Mouse (Mus musculus) midbrain, embryonic 14.5 days (tissue): Measurements from ENCODE around the gene Atp5d. TPM values are rescaled to one million over a fixed set of nuclear protein-coding genes. Genes with fewer than 3 reads are reported as not detected.
A peak's percentile ranks its signal among the peaks of the same experiment; 100 is the strongest.

Source experiments
- ATAC-seq: fragments of 200-750 bp; cut with Nextera tagmentation; 2 replicates; pipeline ENCODE4 v1.8.0; 2017; ENCODE audit warnings: moderate number of reproducible peaks, moderate library complexity; ENCODE audit not compliant: low FRiP score, low TSS enrichment
- DNase-seq: peaks from one replicate; pipeline ENCODE4 v3.0.0-alpha.2; 2015
- H3K27ac ChIP-seq: fragments of 300-500 bp; sonication (generic); replicated peaks from 2 replicates; pipeline ENCODE4 v1.5.1; 2014; ENCODE audit warnings: mild to moderate bottlenecking, low read depth, low read length, moderate library complexity
- H3K27me3 ChIP-seq: fragments of 300-500 bp; sonication (generic); 2 replicates; pipeline ENCODE4 v1.6.1; 2014; ENCODE audit warnings: low read length, control low read depth, mixed read lengths; ENCODE audit not compliant: control insufficient read depth, insufficient read depth
- H3K36me3 ChIP-seq: fragments of 300-500 bp; sonication (generic); 2 replicates; pipeline ENCODE4 v1.6.1; 2014; ENCODE audit warnings: low read length, control low read depth; ENCODE audit not compliant: control insufficient read depth, insufficient read depth
- H3K4me1 ChIP-seq: fragments of 300-500 bp; sonication (generic); 2 replicates; pipeline ENCODE4 v1.6.1; 2014; ENCODE audit warnings: mild to moderate bottlenecking, antibody characterized with exemption, low read length, control low read depth; ENCODE audit not compliant: control insufficient read depth, insufficient read depth
- H3K4me2 ChIP-seq: fragments of 300-500 bp; sonication (generic); 2 replicates; pipeline ENCODE4 v1.6.1; 2014; ENCODE audit warnings: mild to moderate bottlenecking, low read length, moderate library complexity
- H3K4me3 ChIP-seq: fragments of 300-500 bp; sonication (generic); replicated peaks from 2 replicates; pipeline ENCODE4 v1.5.1; 2014; ENCODE audit warnings: low read depth, low read length
- H3K9ac ChIP-seq: fragments of 300-500 bp; sonication (generic); replicated peaks from 2 replicates; pipeline ENCODE4 v1.6.1; 2014; ENCODE audit warnings: mild to moderate bottlenecking, low read length, moderate library complexity
- H3K9me3 ChIP-seq: fragments of 300-500 bp; sonication (generic); 2 replicates; pipeline ENCODE4 v1.6.1; 2016; ENCODE audit warnings: low read length, control low read depth, mixed read lengths; ENCODE audit not compliant: control insufficient read depth
- WGBS: fragments of 180-500 bp; shearing (Covaris S2); extraction: QIAGEN DNeasy Blood & Tissue Kit; methylation state at CpG from one replicate; pipeline ENCODE4 v1.1.7; 2014; 5-methylcytosine and 5-hydroxymethylcytosine counted together
- polyA plus RNA-seq: library from polyadenylated mRNA; unstranded; fragments of >200 nt; fragmentation: Nextera tagmentation; extraction: Ambion mirVana; gene quantifications from 2 replicates; pipeline ENCODE4 v1.2.1, GENCODE M21; 2014

The Atp5d gene
- polyA plus RNA-seq, 1 experiment from 2014 or later = 407 TPM

DNA sequence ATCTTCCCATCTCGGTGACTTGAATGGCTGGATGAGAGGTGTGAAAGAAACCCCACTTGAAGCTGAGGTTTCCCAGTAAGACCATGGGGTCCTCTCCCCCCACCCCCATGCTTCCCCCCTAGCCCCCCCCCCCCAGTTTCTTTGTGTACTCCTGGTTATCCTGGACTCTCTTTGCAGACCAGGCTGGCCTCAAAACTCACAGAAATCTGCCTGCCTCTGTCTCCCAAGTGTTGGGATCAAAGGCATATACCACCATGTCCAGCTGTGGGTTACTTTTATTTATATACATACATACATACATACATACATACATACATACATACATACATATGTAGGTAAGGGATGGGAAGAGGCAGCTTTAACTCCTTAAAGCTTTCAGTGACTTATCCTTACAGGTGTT lies 30.6 kb downstream of the Atp5d start:
- Histone ChIP-seq H3K4me3 (peak overlapping the region; percentile 97), H3K9me3 (no peaks in the 10 kb centered on the region), H3K27ac (no peak overlapping the region), H3K4me1 (peaks cover 29% of the 10 kb centered on the region), H3K27me3 (no peaks in the 10 kb centered on the region), H3K4me2 (peak overlapping the region; percentile 95), H3K36me3 (peaks cover 32% of the 10 kb centered on the region), H3K9ac (peak overlapping the region; percentile 99; the same call in 1 of the 2 replicates)
- ATAC-seq (no peak), DNase-seq (no peak)
- 55% methylated on average over 1 of the region's 1 CpGs for WGBS

GRCm38 (mm10) chr10:80169651-80170050 lies 31.2 kb downstream of the Atp5d start:
- no peak for ATAC-seq
- 0 out of 2 replicates have a peak overlapping the region, but pooled peaks have one; percentile 3 for H3K27ac ChIP-seq
- DNase-seq = no peak
- no peak overlapping the region for H3K9ac ChIP-seq
- no peak overlapping the region for H3K4me2 ChIP-seq
- H3K36me3 ChIP-seq = peaks cover 32% of the 10 kb centered on the region
- 94% methylated on average over 7 of the region's 7 CpGs for WGBS
- H3K4me3 ChIP-seq = no peak overlapping the region
- H3K27me3 ChIP-seq = no peaks in the 10 kb centered on the region
- peaks cover 24% of the 10 kb centered on the region for H3K4me1 ChIP-seq
- H3K9me3 ChIP-seq = no peaks in the 10 kb centered on the region

GRCm38 (mm10) chr10:80170052-80170451 lies 31.6 kb downstream of the Atp5d start:
- no peaks in the 10 kb centered on the region for H3K9me3 ChIP-seq
- WGBS = 96% methylated on average over 16 of the region's 16 CpGs
- ATAC-seq (no peak), DNase-seq (no peak)
- H3K27me3 ChIP-seq = no peaks in the 10 kb centered on the region
- no peak overlapping the region for H3K9ac ChIP-seq
- H3K27ac ChIP-seq = 0 out of 2 replicates have a peak overlapping the region, but pooled peaks have one; percentile 3
- H3K4me1 ChIP-seq = peaks cover 24% of the 10 kb centered on the region
- H3K4me3 ChIP-seq = no peak overlapping the region
- H3K36me3 ChIP-seq = peaks cover 32% of the 10 kb centered on the region
- H3K4me2 ChIP-seq = no peak overlapping the region

DNA sequence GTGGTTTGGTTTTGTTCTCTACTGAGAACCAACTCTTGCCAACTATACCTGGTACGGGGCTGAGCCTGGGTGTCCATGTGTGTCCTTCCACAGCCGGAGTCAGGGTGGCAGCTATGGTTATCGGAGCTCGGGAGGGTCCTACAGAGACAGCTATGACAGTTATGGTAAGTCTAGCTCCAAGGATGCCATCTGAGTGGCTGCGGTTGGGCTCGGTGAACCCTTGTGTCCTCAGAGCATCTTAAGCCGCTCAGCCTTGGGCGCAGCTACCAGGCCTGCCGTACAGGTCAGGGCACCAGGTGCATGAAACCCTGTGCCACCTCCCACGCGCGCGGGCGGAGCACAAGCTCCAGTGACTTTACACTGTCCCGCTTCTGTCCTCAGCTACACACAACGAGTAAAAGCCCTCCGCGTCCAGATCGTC lies 32.2 kb downstream of the Atp5d start:
- Histone ChIP-seq H3K4me1 (peaks cover 20% of the 10 kb centered on the region), H3K4me2 (no peak overlapping the region), H3K9ac (no peak overlapping the region), H3K4me3 (no peak overlapping the region), H3K27ac (no peak overlapping the region), H3K27me3 (no peaks in the 10 kb centered on the region), H3K36me3 (peaks cover 32% of the 10 kb centered on the region), H3K9me3 (no peaks in the 10 kb centered on the region)
- no peak for DNase-seq
- no peak for ATAC-seq
- 95% methylated on average over 19 of the region's 19 CpGs for WGBS

GRCm38 (mm10) chr10:80171252-80171651 lies 32.8 kb downstream of the Atp5d start:
- WGBS = 92% methylated on average over 15 of the region's 15 CpGs
- H3K4me2 ChIP-seq = 0 out of 2 replicates have a peak overlapping the region, but pooled peaks have one; percentile 10
- DNase-seq (no peak), ATAC-seq (no peak)
- peaks cover 32% of the 10 kb centered on the region for H3K36me3 ChIP-seq
- H3K27ac ChIP-seq = peak overlapping the region; percentile 49; the same call in 1 of the 2 replicates
- H3K27me3 ChIP-seq = no peaks in the 10 kb centered on the region
- H3K4me1 ChIP-seq = peaks cover 14% of the 10 kb centered on the region
- H3K9me3 ChIP-seq = no peaks in the 10 kb centered on the region
- 0 out of 2 replicates have a peak overlapping the region, but pooled peaks have one; percentile 5 for H3K4me3 ChIP-seq
- H3K9ac ChIP-seq = no peak overlapping the region

DNA sequence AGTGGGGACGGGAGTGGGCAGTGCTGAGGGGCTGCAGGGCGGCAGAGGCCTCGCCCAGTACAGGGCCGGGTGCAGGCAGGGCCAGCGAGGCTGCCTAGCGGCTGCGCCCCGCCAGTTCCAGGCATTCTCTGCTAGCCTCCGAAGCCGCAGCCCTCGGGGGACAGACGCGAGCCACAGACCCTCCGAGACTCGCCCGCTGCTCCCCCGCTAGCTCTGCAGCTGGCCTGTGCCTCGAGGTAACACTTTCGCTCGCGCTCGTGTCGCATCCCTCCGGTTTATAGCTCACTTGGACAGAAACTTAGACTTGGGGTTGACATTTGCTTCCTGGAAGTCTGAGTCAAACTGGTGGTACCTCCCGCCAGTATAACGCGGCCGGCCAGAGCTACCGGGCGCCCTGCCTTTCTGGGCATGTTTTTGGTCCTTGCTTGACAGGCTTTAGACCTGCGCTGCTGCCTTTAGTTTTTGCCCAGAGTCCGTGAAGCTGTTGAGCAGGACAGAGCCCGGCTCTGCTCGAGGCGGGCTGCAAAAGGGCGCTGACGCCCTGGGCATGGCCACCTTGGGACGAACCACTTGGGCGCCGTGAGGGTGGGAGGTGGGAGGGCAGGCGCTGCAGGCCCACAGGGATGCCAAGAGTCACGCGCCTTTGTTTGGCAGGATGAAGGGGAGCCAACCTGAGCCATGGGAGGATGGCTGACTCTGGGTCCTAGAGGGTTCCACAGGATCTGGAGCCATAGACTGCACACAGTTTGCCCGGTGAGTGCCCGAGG lies 33.5 kb downstream of the Atp5d start:
- H3K4me3 ChIP-seq = peak overlapping the region; percentile 43; the same call in 1 of the 2 replicates
- no peaks in the 10 kb centered on the region for H3K9me3 ChIP-seq
- DNase-seq (no peak), ATAC-seq (no peak)
- H3K9ac ChIP-seq = peak overlapping the region; percentile 57; the same call in 1 of the 2 replicates
- H3K27me3 ChIP-seq = no peaks in the 10 kb centered on the region
- peak overlapping the region; percentile 82 for H3K27ac ChIP-seq
- peak overlapping the region; percentile 67 for H3K4me2 ChIP-seq
- H3K4me1 ChIP-seq = peaks cover 14% of the 10 kb centered on the region
- 79% methylated on average over 45 of the region's 45 CpGs for WGBS
- H3K36me3 ChIP-seq = peaks cover 32% of the 10 kb centered on the region

DNA sequence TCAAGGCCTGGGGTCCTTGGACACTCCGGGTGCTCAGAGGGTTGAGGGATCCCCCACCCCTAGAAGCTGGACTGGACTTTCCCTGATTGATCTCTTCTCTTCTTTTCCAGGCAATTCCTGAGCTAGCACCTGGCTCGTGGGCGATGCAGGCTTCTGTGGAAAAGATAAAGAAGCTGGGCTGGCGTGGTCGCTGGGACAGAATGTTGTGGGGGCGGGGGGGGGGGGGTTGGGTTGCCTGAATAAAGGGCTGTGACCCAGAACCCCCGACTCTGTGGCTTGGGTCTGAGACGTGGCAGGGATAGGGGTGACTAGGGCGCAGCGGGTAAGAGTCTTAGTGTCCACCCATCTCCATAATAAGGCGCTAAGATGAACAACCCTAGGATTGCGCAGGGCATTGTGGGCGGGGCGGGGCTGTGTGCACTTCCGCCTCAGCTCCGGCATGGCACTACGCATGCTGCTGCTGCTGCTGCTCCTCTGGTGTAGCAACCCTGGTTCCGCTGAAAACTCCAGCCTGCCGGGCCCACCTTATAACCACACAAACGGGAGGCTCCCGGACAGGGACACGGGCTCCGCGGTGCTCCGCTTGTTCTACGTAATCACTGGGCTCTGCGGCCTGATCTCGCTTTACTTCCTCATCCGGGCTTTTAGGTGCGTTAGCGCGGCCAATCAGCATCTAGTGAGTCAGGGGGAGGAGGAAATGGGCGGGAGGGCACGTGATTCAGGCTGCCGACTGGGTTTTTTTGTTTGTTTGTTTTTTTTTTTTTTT lies 34.3 kb downstream of the Atp5d start, which contains the start of gene 1600002K03Rik:
TSS of gene 1600002K03Rik (plus strand) at position 418 of the 766 bp plus-strand sequence.
- Histone ChIP-seq H3K9me3 (no peaks in the 10 kb centered on the region), H3K9ac (peak within 1 kb of the TSS; percentile 57), H3K27me3 (no peaks in the 10 kb centered on the region), H3K36me3 (peaks cover 32% of the 10 kb centered on the region), H3K4me2 (peak within 1 kb of the TSS; percentile 67), H3K4me3 (peak within 1 kb of the TSS; percentile 43), H3K27ac (peak within 1 kb of the TSS; percentile 82), H3K4me1 (peaks cover 17% of the 10 kb centered on the region)
- DNase-seq (peak; percentile 94), ATAC-seq (peak; percentile 74; the same call in 1 of the 2 replicates)
- WGBS = 11% methylated on average over 35 of the region's 35 CpGs

DNA sequence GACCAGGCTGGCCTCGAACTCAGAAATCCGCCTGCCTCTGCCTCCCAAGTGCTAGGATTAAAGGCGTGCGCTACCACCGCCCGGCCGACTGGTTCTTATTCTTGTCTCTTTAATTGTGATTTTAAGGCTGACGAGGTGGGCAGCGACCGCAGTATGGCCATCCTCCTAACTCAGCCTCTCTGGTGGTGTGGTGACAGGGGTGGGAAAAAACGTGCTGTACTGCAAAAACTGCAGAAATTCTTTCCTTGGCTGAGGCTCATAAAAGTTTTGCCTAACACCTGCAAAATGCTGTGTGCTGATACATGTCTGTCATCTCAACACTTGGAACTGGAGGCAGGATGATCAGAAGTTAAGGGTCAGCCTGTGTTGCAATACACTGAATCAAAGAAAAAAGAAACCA lies 34.9 kb downstream of the Atp5d start:
- H3K36me3 ChIP-seq = peaks cover 32% of the 10 kb centered on the region
- H3K9ac ChIP-seq = peak overlapping the region; percentile 40; the same call in 1 of the 2 replicates
- H3K9me3 ChIP-seq = no peaks in the 10 kb centered on the region
- ATAC-seq = no peak
- WGBS = 16% methylated on average over 11 of the region's 11 CpGs
- peak overlapping the region; percentile 82 for H3K27ac ChIP-seq
- no peak for DNase-seq
- no peaks in the 10 kb centered on the region for H3K27me3 ChIP-seq
- H3K4me1 ChIP-seq = peaks cover 20% of the 10 kb centered on the region
- peak overlapping the region; percentile 67 for H3K4me2 ChIP-seq
- H3K4me3 ChIP-seq = peak overlapping the region; percentile 43
